Mouse (Mus musculus) spleen, adult 2 months (tissue): ENCODE data around the gene Cers3. TPM values are rescaled to one million over a fixed set of nuclear protein-coding genes. Genes with fewer than 3 reads are reported as not detected.

Experiments
- DNase-seq, 2 experiments: peaks; one replicate each; pipeline versions ENCODE4 v3.0.0 to v3.0.0-alpha.2; 2012 to 2021; ENCODE audit warnings: low spot score in 2 of 2, low read depth in 1 of 2
- H3K27ac ChIP-seq: fragments of 200-500 bp; 2 replicates; pipeline ENCODE4 v1.5.1; 2012; ENCODE audit warnings: low read length, inconsistent platforms; ENCODE audit not compliant: insufficient read depth
- H3K27me3 ChIP-seq: fragments of 200-500 bp; 2 replicates; pipeline ENCODE4 v1.6.1; 2012; ENCODE audit warnings: mild to moderate bottlenecking, moderate library complexity, low read length, inconsistent platforms; ENCODE audit not compliant: control insufficient read depth, insufficient read depth
- H3K36me3 ChIP-seq: fragments of 200-500 bp; 2 replicates; pipeline ENCODE4 v1.6.1; 2012; ENCODE audit warnings: mild to moderate bottlenecking, low read length, inconsistent platforms; ENCODE audit not compliant: control insufficient read depth, insufficient read depth
- H3K4me1 ChIP-seq: fragments of 200-500 bp; 2 replicates; pipeline ENCODE4 v1.6.1; 2011; ENCODE audit warnings: inconsistent platforms; ENCODE audit not compliant: control insufficient read depth, insufficient read depth, insufficient read length
- H3K4me3 ChIP-seq: fragments of 200-500 bp; 2 replicates; pipeline ENCODE4 v1.5.1; 2011; ENCODE audit warnings: mild to moderate bottlenecking, inconsistent platforms; ENCODE audit not compliant: insufficient read depth, insufficient read length; ENCODE audit errors: extremely low read depth
- CTCF ChIP-seq: fragments of 200-500 bp; IDR thresholded peaks from 2 replicates; pipeline ENCODE4 v1.5.1; 2011; ENCODE audit warnings: mild to moderate bottlenecking, inconsistent platforms; ENCODE audit not compliant: insufficient read depth, insufficient read length, insufficient replicate concordance; ENCODE audit errors: extremely low read depth
- POLR2A ChIP-seq: fragments of 200-500 bp; IDR thresholded peaks from 2 replicates; pipeline ENCODE4 v1.6.1; 2011; ENCODE audit warnings: low read depth, low read length, inconsistent platforms
- WGBS: fragments of 180-500 bp; shearing (Covaris S2); methylation state at CpG from one replicate; pipeline ENCODE4 v1.1.7; 2018; 5-methylcytosine and 5-hydroxymethylcytosine counted together
- polyA plus RNA-seq: library from polyadenylated mRNA; depleted of rRNA; stranded (reverse); fragments of >200 nt; gene quantifications from 2 replicates; pipeline ENCODE4 v1.2.3, GENCODE M21; 2012

Cers3 gene
- polyA plus RNA-seq, 1 experiment = not detected

DNA sequence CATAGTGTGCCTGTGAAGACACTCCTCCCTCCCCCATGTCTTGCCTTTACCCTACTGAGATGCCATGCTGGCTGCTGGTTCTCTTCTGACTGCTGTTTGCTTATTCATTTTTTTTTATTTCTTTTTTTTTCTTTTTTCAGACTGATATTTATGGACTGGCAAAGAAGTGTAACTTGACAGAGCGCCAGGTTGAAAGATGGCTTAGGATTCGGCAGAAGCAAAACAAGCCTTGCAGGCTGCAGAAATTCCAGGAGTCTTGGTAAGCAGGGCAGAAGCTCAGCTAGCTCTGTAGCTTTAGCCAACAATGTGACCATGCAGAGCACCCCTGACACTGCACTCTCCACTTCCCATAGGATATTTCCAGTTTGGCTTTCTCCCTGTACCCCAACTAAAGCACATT, 36.1 kb downstream of the Cers3 start:
- DNase-seq = no peak
- H3K36me3 ChIP-seq = no peaks in the 10 kb centered on the region
- no peak overlapping the region for H3K27ac ChIP-seq
- 82% methylated on average over 2 of the region's 2 CpGs for WGBS
- no peaks in the 10 kb centered on the region for H3K4me1 ChIP-seq
- TF ChIP-seq POLR2A (no peak), CTCF (no peak)
- no peak overlapping the region for H3K4me3 ChIP-seq
- no peaks in the 10 kb centered on the region for H3K27me3 ChIP-seq

DNA sequence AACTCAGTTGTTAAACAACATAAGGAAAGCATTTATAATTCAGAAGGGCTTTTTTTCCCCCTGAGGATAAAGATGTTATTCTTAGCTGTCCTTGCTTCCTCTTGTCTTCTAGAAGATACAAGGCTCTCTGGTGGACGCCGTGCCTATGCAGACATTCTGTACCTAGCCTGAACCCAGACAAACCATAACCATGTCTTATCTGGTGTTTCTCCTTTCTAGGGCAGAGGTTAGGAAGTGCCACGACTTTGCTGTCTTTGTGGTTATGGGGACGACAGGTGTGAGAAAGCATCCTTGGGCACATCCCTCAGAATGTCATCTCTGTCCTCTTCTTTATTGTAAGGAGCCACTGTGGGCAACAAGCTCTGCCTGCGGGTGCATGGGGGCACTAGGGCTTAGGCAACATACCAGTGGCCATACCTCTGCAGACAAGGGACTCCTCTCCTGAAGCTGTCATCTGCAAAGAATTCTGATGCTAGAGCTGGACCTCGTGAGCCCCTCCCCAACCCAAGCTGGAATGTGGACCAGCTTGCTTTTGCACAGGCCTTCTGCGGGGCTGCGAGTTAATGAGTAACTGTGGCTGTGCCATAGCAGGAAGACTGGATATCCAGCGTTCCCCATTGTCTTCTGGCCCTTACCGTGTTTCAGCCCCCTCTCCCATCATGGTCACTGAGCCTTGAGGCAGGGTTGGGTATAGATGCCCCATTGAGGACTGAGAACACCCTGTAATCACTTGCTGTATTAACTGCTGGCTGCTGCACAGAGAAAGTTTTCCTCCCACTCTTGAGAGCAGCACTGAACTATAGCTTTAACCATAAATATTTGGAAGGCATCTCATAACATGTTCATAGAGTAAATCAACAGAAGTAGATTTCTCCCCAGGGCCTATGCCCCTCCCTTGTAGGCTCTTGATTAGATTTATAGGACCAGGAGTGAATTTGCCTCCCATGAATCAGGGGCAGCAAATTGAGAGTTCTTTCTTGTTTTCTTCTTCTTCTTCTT, 36.9 kb downstream of the Cers3 start:
- DNase-seq = no peak
- no peaks in the 10 kb centered on the region for H3K36me3 ChIP-seq
- no peaks in the 10 kb centered on the region for H3K27me3 ChIP-seq
- no peak overlapping the region for H3K27ac ChIP-seq
- no peak overlapping the region for H3K4me3 ChIP-seq
- TF ChIP-seq POLR2A (no peak), CTCF (no peak)
- H3K4me1 ChIP-seq = no peaks in the 10 kb centered on the region
- WGBS = 68% methylated on average over 10 of the region's 10 CpGs

DNA sequence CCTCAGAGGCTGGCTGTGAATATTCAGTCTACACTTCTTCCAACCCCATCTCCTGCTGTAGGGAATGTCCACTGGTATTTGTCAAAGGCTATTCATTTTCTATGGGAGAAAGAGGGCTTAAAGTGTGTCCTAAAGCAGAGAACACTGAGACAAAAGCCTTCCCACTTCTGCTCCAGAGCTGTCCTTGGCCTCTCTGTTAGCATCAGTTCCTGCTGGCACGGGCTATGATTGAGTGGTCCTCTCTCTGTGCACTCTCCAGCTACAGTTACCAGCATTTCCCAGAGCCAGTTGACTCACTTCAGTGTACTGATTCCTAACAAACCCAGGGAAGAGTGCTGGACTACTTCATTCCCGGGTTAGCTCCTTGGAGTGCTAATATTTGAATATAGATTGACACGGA, 43.2 kb downstream of the Cers3 start:
- no peak for DNase-seq
- no peaks in the 10 kb centered on the region for H3K4me1 ChIP-seq
- no peak for TF ChIP-seq CTCF
- no peak for TF ChIP-seq POLR2A

DNA sequence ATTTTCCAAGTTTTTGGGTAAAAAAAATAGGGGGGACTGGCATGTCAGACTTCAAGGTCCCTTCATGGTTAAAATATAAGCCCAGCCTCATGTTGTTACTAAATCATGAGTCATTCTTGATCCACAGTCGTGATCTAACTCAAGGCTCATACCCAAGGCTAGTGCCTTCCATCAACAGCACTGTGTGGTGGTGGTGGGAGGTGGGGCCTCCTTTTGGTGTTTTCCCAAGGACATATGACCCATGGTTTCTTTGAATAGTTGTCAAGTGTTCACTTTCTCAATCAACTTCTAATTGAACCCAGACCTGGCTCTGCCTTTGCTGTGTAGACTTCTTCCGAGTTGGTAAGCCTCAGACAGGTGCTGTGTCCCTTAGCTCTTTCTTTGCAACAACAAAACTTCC, 44.5 kb downstream of the Cers3 start:
- H3K27ac ChIP-seq = no peak overlapping the region
- no peak overlapping the region for H3K4me3 ChIP-seq
- no peaks in the 10 kb centered on the region for H3K36me3 ChIP-seq
- no peaks in the 10 kb centered on the region for H3K27me3 ChIP-seq
- TF ChIP-seq POLR2A (no peak), CTCF (no peak)
- 68% methylated on average over 2 of the region's 2 CpGs for WGBS
- no peak for DNase-seq
- no peaks in the 10 kb centered on the region for H3K4me1 ChIP-seq

More for the DNA sequence above, 43.2 kb downstream of the Cers3 start:
- 85% methylated on average over 3 of the region's 3 CpGs for WGBS
- H3K27ac ChIP-seq = no peak overlapping the region
- H3K27me3 ChIP-seq = no peaks in the 10 kb centered on the region
- no peaks in the 10 kb centered on the region for H3K36me3 ChIP-seq
- H3K4me3 ChIP-seq = no peak overlapping the region

DNA sequence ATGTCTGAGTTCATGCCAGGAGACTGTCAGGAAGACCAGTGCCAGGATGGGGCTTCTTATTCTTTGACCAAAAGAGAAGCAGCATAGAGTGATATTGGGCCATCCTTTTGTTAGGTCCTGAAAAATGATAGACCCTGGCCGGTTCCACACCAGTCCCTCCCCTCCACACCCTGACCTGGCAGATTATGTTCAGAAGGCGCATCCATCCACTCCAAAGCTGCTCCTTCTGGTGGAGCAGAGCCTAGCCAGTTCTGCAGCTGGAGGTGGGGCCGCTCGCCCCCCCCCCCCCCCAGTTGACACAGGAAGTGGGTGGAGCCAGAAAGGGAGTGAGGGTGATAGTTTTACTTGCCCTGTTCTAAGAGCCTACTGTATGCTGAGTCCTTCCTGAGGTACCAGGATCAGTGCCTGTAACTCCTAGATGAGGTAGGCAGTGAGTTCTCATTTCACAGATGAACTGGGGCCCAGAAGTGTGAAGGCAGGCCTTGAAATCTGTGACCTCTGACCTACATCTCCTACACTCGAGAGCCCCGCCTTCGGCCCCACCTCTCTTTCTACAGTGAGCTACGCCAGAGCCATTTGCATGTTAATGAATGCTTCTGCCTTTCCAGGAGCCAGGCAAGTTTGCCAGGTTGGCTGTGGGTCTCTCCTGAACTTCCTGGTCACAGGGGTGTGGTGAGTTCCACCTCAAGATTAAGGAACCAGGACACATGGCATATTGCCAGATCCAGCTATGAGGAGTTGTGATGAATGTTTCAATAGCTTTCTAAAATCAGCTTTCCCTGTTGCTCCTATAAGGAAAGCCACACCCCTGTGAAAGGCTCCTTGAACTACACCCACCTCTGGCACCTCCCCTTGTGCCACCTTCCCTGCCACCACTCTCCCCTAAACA, 46.8 kb downstream of the Cers3 start:
- Histone ChIP-seq H3K4me1 (no peaks in the 10 kb centered on the region), H3K27ac (no peak overlapping the region), H3K36me3 (no peaks in the 10 kb centered on the region), H3K27me3 (no peaks in the 10 kb centered on the region), H3K4me3 (no peak overlapping the region)
- DNase-seq = no peak
- TF ChIP-seq CTCF (no peak), POLR2A (no peak)
- 66% methylated on average over 8 of the region's 8 CpGs for WGBS

DNA sequence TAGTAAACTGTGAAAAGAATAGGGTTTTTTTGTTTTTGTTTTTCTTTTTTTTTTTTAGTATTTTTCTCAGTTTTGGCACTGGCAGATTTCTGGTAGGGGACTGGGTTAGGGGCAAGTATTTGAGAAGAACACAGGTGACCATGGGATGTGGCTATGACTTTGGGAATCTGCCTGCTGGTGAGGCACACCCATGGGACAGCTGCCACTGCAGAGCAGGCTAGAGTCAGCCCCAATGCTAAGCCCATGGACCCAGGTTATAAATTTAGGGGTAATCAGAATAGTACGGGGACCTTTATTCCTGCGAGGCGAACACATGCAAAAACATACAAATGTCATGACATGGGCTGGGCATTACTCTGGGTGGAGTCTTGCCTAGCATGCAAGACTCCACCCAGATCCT, 47.7 kb downstream of the Cers3 start:
- no peaks in the 10 kb centered on the region for H3K4me1 ChIP-seq
- TF ChIP-seq CTCF (no peak), POLR2A (no peak)
- H3K27ac ChIP-seq = no peak overlapping the region
- no peak for DNase-seq
- H3K27me3 ChIP-seq = no peaks in the 10 kb centered on the region
- no peaks in the 10 kb centered on the region for H3K36me3 ChIP-seq
- 93% methylated on average over 3 of the region's 3 CpGs for whole genome bisulfite sequencing
- H3K4me3 ChIP-seq = no peak overlapping the region
